Mouse (Mus musculus) kidney, adult 2 months (tissue): ENCODE measurements around the gene Stx2.

Source experiments
- CTCF ChIP-seq: fragments of 200-500 bp; conservative IDR thresholded peaks from 2 replicates; pipeline ENCODE4 v1.5.1; 2011; ENCODE audit warnings: low read depth, mild to moderate bottlenecking, control low read depth, low read length, moderate library complexity, mixed read lengths; ENCODE audit not compliant: insufficient read depth, insufficient read length
- POLR2A ChIP-seq: fragments of 200-500 bp; IDR thresholded peaks from one replicate; pipeline ENCODE4 v1.6.1; 2011; ENCODE audit warnings: low read depth, low read length, control low read depth

GRCm38 (mm10) chr5:128981607-128982006, 26.8 kb downstream of the Stx2 start:
- TF ChIP-seq CTCF: peak; percentile 88
- no peak for TF ChIP-seq POLR2A
